Mouse (Mus musculus) midbrain, embryonic 16.5 days (tissue): Measurements from ENCODE around the gene Clcn1. TPM values are rescaled to one million over a fixed set of nuclear protein-coding genes. Genes with fewer than 3 reads are reported as not detected.

ENCODE experiments used
- ATAC-seq: fragments of 200-750 bp; cut with Nextera tagmentation; 2 replicates; pipeline ENCODE4 v1.8.0; 2017; ENCODE audit warnings: moderate TSS enrichment
- H3K27ac ChIP-seq: fragments of 300-500 bp; sonication (generic); 2 replicates; pipeline ENCODE4 v1.5.1; 2014; ENCODE audit warnings: mild to moderate bottlenecking, low read length, mixed read lengths
- H3K27me3 ChIP-seq: fragments of 300-500 bp; sonication (generic); 2 replicates; pipeline ENCODE4 v1.6.1; 2014; ENCODE audit warnings: low read depth, low read length, mixed read lengths; ENCODE audit not compliant: control insufficient read depth, insufficient read depth
- H3K36me3 ChIP-seq: fragments of 300-500 bp; sonication (generic); 2 replicates; pipeline ENCODE4 v1.6.1; 2014; ENCODE audit warnings: mild to moderate bottlenecking, low read length, moderate library complexity, mixed read lengths; ENCODE audit not compliant: control insufficient read depth, insufficient read depth
- H3K4me1 ChIP-seq: fragments of 300-500 bp; sonication (generic); 2 replicates; pipeline ENCODE4 v1.6.1; 2014; ENCODE audit warnings: mild to moderate bottlenecking, low read length, mixed read lengths; ENCODE audit not compliant: control insufficient read depth, insufficient read depth
- H3K4me2 ChIP-seq: fragments of 300-500 bp; sonication (generic); 2 replicates; pipeline ENCODE4 v1.6.1; 2014; ENCODE audit warnings: mild to moderate bottlenecking, low read length, mixed read lengths
- H3K4me3 ChIP-seq: fragments of 300-500 bp; sonication (generic); 2 replicates; pipeline ENCODE4 v1.5.1; 2014; ENCODE audit warnings: low read depth, mild to moderate bottlenecking, low read length, moderate library complexity, mixed read lengths
- H3K9ac ChIP-seq: fragments of 300-500 bp; sonication (generic); 2 replicates; pipeline ENCODE4 v1.6.1; 2014; ENCODE audit warnings: low read depth, low read length, mixed read lengths
- H3K9me3 ChIP-seq: fragments of 300-500 bp; sonication (generic); replicated peaks from 2 replicates; pipeline ENCODE4 v1.6.1; 2014; ENCODE audit warnings: mild to moderate bottlenecking, low read length, mixed read lengths; ENCODE audit not compliant: control insufficient read depth, poor library complexity, severe bottlenecking
- WGBS: fragments of 180-500 bp; shearing (Covaris S2); extraction: QIAGEN DNeasy Blood & Tissue Kit; methylation state at CpG from one replicate; pipeline ENCODE4 v1.1.7; 2014; 5-methylcytosine and 5-hydroxymethylcytosine counted together
- polyA plus RNA-seq: library from polyadenylated mRNA; unstranded; fragments of >200 nt; fragmentation: Nextera tagmentation; extraction: Ambion mirVana; gene quantifications from 2 replicates; pipeline ENCODE4 v1.2.1, GENCODE M21; 2015

The Clcn1 gene
- polyA plus RNA-seq, 1 experiment from 2014 or later, result 1.3 TPM

DNA sequence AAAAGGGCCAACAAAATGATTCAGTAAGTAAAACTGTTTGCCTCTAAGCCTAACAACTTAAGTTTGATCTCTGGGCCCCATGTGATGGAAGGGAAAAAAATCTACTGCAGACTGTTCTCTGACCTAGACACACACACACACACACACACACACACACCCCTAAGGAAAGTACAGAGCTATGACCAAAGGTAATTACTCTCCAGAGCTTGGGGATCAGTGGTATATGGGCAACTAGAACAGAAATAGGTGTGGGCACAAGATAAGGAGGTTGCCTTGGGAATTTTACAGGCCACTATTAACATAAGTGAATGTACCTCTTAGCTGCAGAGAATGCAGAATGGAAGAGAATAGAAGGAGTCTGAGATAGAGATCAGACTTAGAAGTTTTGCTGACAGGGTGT, 1.1 kb downstream of the Clcn1 start:
- Histone ChIP-seq H3K4me3 (no peak overlapping the region), H3K9ac (no peak overlapping the region), H3K27me3 (no peaks in the 10 kb centered on the region), H3K9me3 (no peaks in the 10 kb centered on the region), H3K4me2 (no peak overlapping the region), H3K36me3 (peaks cover 30% of the 10 kb centered on the region), H3K4me1 (no peaks in the 10 kb centered on the region), H3K27ac (no peak overlapping the region)
- ATAC-seq, result no peak

DNA sequence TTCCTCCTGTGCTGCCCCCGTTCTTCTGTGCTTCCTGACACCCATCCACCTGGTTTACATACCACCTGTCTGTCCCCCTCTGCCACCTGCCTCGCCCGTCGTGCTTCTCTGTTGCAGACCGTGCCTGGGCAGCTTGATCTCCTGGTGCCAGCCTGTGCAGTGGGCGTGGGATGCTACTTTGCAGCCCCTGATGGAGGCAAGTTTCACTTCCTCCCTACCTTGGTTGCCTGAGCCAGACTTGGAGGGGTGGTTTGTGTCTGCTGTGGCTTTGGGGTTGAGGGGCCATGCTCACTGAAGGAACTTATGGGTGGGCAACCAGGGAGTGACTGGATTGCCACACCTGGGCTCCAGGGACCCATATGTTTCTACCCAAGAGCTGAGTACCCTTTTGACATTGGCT, 6.8 kb downstream of the Clcn1 start:
- WGBS, result 93% methylated on average over 6 of the region's 6 CpGs
- Histone ChIP-seq H3K27ac (no peak overlapping the region), H3K27me3 (no peaks in the 10 kb centered on the region), H3K9ac (no peak overlapping the region), H3K36me3 (peaks cover 17% of the 10 kb centered on the region; the same call in 1 of the 2 replicates), H3K4me2 (no peak overlapping the region), H3K9me3 (no peaks in the 10 kb centered on the region), H3K4me3 (no peak overlapping the region), H3K4me1 (no peaks in the 10 kb centered on the region)
- no peak for ATAC-seq

DNA sequence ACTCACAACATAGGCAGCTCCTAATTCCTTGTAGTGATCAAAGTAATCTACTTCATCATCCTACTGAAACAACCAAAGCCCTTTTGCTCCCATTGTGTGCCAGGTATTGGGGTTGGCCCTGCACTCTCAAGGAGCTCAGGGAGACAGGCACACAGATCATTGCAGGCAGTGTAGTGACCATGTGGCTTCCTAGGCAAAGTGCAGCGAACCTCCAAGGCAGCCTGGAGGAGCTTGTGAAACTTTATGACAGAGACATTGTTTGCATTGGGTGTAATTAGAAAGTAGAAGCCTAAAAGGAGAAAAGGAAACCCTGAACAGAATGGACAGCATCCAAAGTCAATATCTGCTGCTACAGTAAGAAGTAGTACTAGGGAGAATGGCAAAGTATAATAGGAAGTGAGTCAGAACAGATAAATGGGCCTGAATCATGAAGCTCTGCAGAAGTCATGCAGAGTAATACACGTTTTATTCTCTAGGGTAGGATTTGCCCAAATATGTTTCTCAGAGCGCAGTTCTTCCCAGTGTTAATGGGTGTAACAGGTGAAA, 9.1 kb downstream of the Clcn1 start:
- Histone ChIP-seq H3K27me3 (no peaks in the 10 kb centered on the region), H3K4me1 (no peaks in the 10 kb centered on the region), H3K36me3 (peaks cover 16% of the 10 kb centered on the region; the same call in 1 of the 2 replicates), H3K27ac (no peak overlapping the region), H3K9me3 (no peaks in the 10 kb centered on the region), H3K9ac (no peak overlapping the region), H3K4me2 (no peak overlapping the region), H3K4me3 (no peak overlapping the region)
- no peak for ATAC-seq
- WGBS, result 82% methylated on average over 3 of the region's 3 CpGs

DNA sequence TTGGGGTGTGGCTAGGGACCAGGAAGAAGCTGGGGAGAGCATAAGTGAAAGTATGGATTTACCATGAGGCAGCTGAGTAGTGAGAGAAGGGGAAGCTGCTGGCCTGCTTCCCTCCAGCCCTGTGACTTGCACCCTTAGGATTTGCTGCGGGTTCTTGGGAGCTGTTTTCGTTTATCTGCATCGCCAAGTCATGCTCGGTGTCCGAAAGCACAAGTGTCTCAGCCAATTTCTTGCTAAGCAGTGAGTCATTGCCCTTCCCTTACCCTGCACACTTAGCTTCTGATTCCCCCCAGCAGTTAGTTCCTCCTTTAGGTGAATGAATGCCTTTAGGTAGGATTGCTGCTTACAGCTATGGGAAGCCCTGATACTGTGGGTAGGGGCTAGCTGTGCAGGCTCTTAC, 12.9 kb downstream of the Clcn1 start:
- H3K9me3 ChIP-seq, result no peaks in the 10 kb centered on the region
- H3K9ac ChIP-seq, result no peak overlapping the region
- H3K36me3 ChIP-seq, result peaks cover 11% of the 10 kb centered on the region
- H3K4me2 ChIP-seq, result no peak overlapping the region
- no peaks in the 10 kb centered on the region for H3K27me3 ChIP-seq
- ATAC-seq, result no peak
- WGBS, result 94% methylated on average over 5 of the region's 5 CpGs
- H3K4me1 ChIP-seq, result no peaks in the 10 kb centered on the region
- H3K4me3 ChIP-seq, result no peak overlapping the region
- no peak overlapping the region for H3K27ac ChIP-seq

- H3K4me3 ChIP-seq, result no peak overlapping the region
- H3K9me3 ChIP-seq, result no peaks in the 10 kb centered on the region
- peaks cover 21% of the 10 kb centered on the region for H3K36me3 ChIP-seq
- H3K9ac ChIP-seq, result no peak overlapping the region
- no peak overlapping the region for H3K27ac ChIP-seq
- ATAC-seq, result no peak
- 51% methylated on average over 8 of the region's 8 CpGs for WGBS
- no peaks in the 10 kb centered on the region for H3K4me1 ChIP-seq
- H3K4me2 ChIP-seq, result no peak overlapping the region
- no peaks in the 10 kb centered on the region for H3K27me3 ChIP-seq
Measured at GRCm38 (mm10) chr6:42309816-42310378, 23.4 kb downstream of the Clcn1 start.

GRCm38 (mm10) chr6:42310427-42311053, 24.1 kb downstream of the Clcn1 start:
- ATAC-seq, result no peak
- no peaks in the 10 kb centered on the region for H3K27me3 ChIP-seq
- H3K9me3 ChIP-seq, result no peaks in the 10 kb centered on the region
- no peak overlapping the region for H3K9ac ChIP-seq
- no peak overlapping the region for H3K4me2 ChIP-seq
- no peak overlapping the region for H3K27ac ChIP-seq
- peaks cover 21% of the 10 kb centered on the region for H3K36me3 ChIP-seq
- no peaks in the 10 kb centered on the region for H3K4me1 ChIP-seq
- H3K4me3 ChIP-seq, result no peak overlapping the region
- WGBS, result 88% methylated on average over 2 of the region's 2 CpGs

GRCm38 (mm10) chr6:42318293-42318692, 31.8 kb downstream of the Clcn1 start:
- Histone ChIP-seq H3K27me3 (no peaks in the 10 kb centered on the region), H3K36me3 (peaks cover 18% of the 10 kb centered on the region)
- ATAC-seq, result no peak

GRCm38 (mm10) chr6:42323371-42324066, 37.0 kb downstream of the Clcn1 start:
- H3K27ac ChIP-seq, result peak overlapping the region; percentile 90
- no peaks in the 10 kb centered on the region for H3K27me3 ChIP-seq
- no peaks in the 10 kb centered on the region for H3K36me3 ChIP-seq
- H3K4me1 ChIP-seq, result peaks cover 15% of the 10 kb centered on the region
- H3K9ac ChIP-seq, result peak overlapping the region; percentile 94
- no peaks in the 10 kb centered on the region for H3K9me3 ChIP-seq
- under 1% methylated on average over 28 of the region's 28 CpGs for WGBS
- ATAC-seq, result peak; percentile 44
- peak overlapping the region; percentile 73 for H3K4me2 ChIP-seq
- peak overlapping the region; percentile 73 for H3K4me3 ChIP-seq

More at GRCm38 (mm10) chr6:42318293-42318692, 31.8 kb downstream of the Clcn1 start:
- Histone ChIP-seq H3K9ac (no peak overlapping the region), H3K4me3 (no peak overlapping the region), H3K4me1 (peaks cover 11% of the 10 kb centered on the region), H3K27ac (no peak overlapping the region), H3K4me2 (no peak overlapping the region), H3K9me3 (no peaks in the 10 kb centered on the region)
- WGBS, result 87% methylated on average over 4 of the region's 4 CpGs

DNA sequence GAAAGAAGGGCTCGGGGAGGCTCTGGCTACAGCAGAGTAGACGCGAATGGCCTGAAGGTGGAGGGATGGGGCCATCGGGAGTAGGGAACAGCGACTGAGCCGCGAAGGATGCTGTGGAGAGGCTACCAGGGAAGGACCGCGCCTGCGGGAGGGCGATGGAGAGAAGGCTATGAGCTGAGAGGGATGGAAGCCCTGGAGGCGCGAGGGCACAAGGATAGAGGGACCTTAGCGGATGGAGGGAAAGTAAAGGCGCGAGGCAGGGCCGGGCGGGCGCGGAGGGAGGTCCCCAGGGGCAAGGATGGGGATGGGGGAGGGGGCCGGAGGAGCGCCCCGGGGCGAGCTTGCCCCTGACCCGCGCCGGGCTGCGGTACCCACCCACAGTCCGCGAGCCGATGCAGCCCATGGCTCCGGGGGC, 37.6 kb downstream of the Clcn1 start:
- peak overlapping the region; percentile 73 for H3K4me2 ChIP-seq
- no peaks in the 10 kb centered on the region for H3K36me3 ChIP-seq
- peaks cover 15% of the 10 kb centered on the region for H3K4me1 ChIP-seq
- H3K9me3 ChIP-seq, result no peaks in the 10 kb centered on the region
- H3K27ac ChIP-seq, result peak overlapping the region; percentile 90
- peak overlapping the region; percentile 94 for H3K9ac ChIP-seq
- H3K4me3 ChIP-seq, result peak overlapping the region; percentile 73
- 0% methylated on average over 30 of the region's 32 CpGs for WGBS
- ATAC-seq, result peak; percentile 81
- H3K27me3 ChIP-seq, result no peaks in the 10 kb centered on the region
